Mouse (Mus musculus): ENCODE measurements around the gene 3110040M04Rik. TPM values are rescaled to one million over a fixed set of nuclear protein-coding genes. Genes with fewer than 3 reads are reported as not detected.

The 3110040M04Rik gene
- total RNA-seq, 2 experiments from 2014 or later: not detected

DNA sequence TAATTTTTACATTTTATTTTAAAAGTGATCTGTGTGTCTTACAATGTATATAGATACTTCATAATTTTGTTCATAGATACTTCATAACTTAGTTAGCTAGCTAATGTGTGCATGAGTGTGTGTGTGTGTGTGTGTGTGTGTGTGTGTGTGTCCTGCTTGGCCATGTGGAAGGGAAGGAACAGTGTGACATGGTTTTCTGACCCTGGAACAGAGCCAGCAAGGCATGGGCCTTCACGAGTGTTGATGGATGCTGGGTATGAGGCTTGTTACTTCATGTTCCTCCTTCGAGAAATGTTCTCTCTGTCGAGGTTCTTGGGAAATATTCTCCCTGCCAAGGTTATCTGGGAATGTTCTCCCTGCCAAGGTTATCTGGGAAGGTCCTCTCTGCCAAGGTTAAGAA is 29.8 kb downstream of the 3110040M04Rik start:
- no peak for DNase-seq (ENCODE audit: low spot score in 2 of 2)

- DNase-seq (ENCODE audit: low spot score in 2 of 2): no peak
Observed at GRCm38 (mm10) chr1:151235574-151235973, 31.7 kb downstream of the 3110040M04Rik start.

DNA sequence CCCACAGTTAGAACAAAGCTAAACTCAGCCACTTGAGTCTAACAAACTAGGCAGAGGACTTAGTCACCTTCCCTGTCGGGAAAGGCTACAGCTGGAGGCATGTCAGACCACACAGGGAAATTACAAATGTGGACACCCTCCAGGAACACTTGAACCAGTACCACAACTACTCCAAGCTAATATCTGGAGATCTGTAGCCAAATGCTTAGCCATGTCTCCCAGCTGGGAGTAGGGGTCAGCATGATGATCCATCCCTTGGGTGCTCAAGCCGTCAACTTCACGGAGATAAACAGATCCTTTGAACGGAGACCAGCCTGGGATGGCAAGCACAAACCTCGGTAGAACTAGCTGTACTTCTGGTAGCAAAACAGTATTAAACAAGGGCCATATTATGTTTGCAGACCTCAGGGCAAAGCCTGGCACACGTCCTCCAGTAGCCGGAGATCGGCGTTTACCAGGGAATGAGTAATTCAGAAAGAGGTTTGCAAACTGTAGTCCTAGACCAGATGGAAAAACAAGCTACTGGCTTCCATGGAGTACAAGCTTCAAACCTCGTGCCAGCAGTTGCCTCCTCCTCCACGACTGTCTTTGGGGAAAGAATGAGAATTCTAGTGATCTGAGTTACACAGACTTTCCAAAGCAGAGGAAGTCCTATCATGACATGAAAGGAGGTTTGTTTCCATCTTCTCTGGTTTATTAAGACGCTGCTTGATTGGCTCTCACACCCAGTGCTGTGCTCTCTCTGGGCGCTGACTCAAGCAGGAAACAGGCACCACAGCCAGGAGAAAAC is 32.4 kb downstream of the 3110040M04Rik start:
- DNase-seq (ENCODE audit: low spot score in 2 of 2): peak; percentile 27 to 32

DNA sequence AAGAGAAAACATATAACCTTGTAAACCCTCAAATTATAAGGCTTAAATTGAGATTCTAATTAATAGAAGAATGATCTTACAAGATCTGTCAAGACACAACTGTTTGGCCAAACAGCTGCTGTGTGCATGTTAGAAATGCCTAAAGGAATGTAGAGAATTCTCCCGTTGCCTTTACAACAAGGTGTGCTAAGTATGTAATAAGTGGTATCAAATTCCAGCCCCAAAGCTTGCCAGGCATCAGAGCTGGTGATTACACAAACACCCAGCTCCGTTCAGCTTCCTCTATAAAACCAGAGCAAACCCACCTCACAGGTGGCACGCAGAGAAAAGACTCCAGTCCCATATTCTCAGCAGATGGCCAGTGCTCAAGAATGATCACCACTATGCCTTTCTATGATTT is 33.9 kb downstream of the 3110040M04Rik start:
- DNase-seq (ENCODE audit: low spot score in 2 of 2): no peak

DNA sequence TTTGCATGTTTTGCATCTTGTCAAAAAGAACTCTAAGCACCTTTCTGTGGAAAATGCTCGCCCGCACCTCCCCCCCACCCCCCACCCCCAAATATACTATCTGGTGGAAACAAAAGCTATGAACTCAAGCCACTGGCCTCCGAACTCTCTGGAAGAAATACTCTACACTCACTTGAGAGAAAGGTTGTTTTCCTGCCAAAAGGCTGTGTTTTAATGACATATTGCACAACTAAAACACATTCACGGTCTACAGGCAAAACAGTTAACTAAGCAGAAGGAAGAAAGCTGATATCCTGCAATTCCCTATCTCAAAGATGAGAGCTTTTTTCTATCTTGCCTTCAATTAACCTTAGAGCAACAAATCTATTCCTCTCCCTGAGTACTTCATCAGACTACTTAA is 39.4 kb downstream of the 3110040M04Rik start:
- no peak for DNase-seq (ENCODE audit: low spot score in 2 of 2)

DNA sequence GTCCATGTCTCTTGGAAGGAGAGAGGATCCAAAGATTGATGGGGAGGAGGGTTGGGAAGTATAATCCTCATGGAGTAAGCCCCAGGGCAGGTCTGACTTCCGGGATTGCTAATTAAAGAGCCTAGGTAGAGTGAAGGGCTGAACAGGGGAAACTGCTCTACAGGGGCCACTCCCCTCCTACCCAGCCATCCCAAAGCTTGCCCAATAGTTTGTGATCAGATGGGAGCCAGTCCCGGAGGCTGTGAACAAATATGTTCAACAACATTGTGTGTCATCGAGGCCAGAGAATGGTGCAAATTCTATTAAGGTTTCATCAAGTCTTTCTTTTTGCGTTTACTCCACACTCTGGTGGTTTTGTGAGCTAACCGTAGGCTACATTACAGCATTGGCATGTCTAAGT is 40.1 kb downstream of the 3110040M04Rik start:
- no peak for DNase-seq (ENCODE audit: low spot score in 2 of 2)

DNA sequence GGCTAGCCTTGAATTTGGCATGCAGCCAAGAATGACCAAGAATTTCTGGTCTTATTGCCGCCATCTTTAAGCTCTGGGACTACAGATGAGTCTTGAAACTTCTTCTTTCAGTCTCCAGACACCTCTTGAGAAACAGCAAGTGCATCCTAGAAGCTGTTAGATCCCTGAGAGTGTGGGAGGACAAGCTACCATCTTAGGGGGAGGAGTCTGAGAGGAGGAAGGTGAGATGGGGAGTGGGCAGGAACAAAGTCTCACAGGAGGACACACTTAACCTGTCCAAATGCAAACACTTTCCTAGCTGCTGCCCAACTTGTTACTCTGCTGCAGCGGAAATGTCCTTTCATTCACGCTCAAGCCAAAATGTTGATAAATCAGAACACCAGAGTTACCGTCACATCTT is 40.8 kb downstream of the 3110040M04Rik start:
- no peak for DNase-seq (ENCODE audit: low spot score in 2 of 2)

- no peak for DNase-seq (ENCODE audit: low spot score in 2 of 2)
Observed at GRCm38 (mm10) chr1:151245165-151245564, 41.2 kb downstream of the 3110040M04Rik start.

DNA sequence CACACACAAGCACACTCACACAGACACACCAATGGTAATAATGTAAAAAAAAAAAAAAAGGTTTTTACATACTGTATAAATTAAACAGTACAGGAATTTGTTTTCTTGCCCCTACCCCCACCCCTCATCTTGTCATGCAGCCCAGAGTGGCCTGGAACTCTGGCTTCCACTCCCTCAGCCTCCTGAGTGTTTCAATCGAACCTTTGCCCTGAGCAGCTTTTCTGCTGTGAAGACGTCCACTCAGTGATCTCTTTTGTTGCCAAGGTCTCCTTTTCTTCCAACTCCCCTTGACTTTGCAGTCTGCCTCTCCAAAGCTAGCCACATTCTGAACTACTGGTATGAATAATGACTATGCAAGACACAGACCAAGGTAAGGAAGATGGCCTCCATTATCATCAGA is 41.9 kb downstream of the 3110040M04Rik start:
- DNase-seq (ENCODE audit: low spot score in 2 of 2): no peak

- DNase-seq (ENCODE audit: low spot score in 2 of 2): no peak
Observed at GRCm38 (mm10) chr1:151250109-151250508, 46.2 kb downstream of the 3110040M04Rik start.

GRCm38 (mm10) chr1:151250529-151251193 is 46.7 kb downstream of the 3110040M04Rik start:
- DNase-seq (ENCODE audit: low spot score in 2 of 2): peak; percentile 19 to 39

- DNase-seq (ENCODE audit: low spot score in 2 of 2): no peak
Observed at GRCm38 (mm10) chr1:151251194-151252010, 47.5 kb downstream of the 3110040M04Rik start.

Other genes starting within 250 kb of the 3110040M04Rik start
- gene Hmcn1, start 210.7 kb upstream of the 3110040M04Rik start, total RNA-seq (2021): 1 to 10 TPM; 6.1 to 7.6 TPM
- not detected for gene Gm47985, start 21.6 kb upstream of the 3110040M04Rik start, total RNA-seq (2021)
- gene Gm8947, start 11.7 kb upstream of the 3110040M04Rik start, total RNA-seq (2021): not detected
- not detected for gene Gm47995, start 5.7 kb upstream of the 3110040M04Rik start, total RNA-seq (2021)
- not detected for gene Gm47996, start 6.0 kb downstream of the 3110040M04Rik start, total RNA-seq (2021)
- 100 to 1,000 TPM; 115 to 126 TPM for gene Ivns1abp, start 140.4 kb downstream of the 3110040M04Rik start, total RNA-seq (2021)
- 10 to 100 TPM; 12.8 to 13.4 TPM for gene Swt1, start 224.3 kb downstream of the 3110040M04Rik start, total RNA-seq (2021)
- gene Trmt1l, start 224.4 kb downstream of the 3110040M04Rik start, total RNA-seq (2021): 10 to 100 TPM; 22.8 to 24.5 TPM

Measured in layer of hippocampus, postnatal 10 days (tissue).